Mouse (Mus musculus) embryonic facial prominence, embryonic 12.5 days (tissue): ENCODE data around the gene Msi2. TPM values are rescaled to one million over a fixed set of nuclear protein-coding genes. Genes with fewer than 3 reads are reported as not detected.

Experiments
- ATAC-seq: fragments of 200-750 bp; cut with Nextera tagmentation; 2 replicates; pipeline ENCODE4 v1.8.0; 2017; ENCODE audit not compliant: insufficient number of reproducible peaks, insufficient read depth, low FRiP score, low TSS enrichment
- H3K27ac ChIP-seq: fragments of 300-500 bp; sonication (generic); 2 replicates; pipeline ENCODE4 v1.5.1; 2016; ENCODE audit warnings: mild to moderate bottlenecking
- H3K27me3 ChIP-seq: fragments of 300-500 bp; sonication (generic); 2 replicates; pipeline ENCODE4 v1.6.1; 2016; ENCODE audit warnings: mild to moderate bottlenecking, moderate library complexity
- H3K36me3 ChIP-seq: fragments of 300-500 bp; sonication (generic); 2 replicates; pipeline ENCODE4 v1.6.1; 2016; ENCODE audit warnings: mild to moderate bottlenecking
- H3K4me1 ChIP-seq: fragments of 300-500 bp; sonication (generic); 2 replicates; pipeline ENCODE4 v1.6.1; 2016
- H3K4me2 ChIP-seq: fragments of 300-500 bp; sonication (generic); replicated peaks from 2 replicates; pipeline ENCODE4 v1.6.1; 2016; ENCODE audit warnings: mild to moderate bottlenecking, moderate library complexity
- H3K4me3 ChIP-seq: fragments of 300-500 bp; sonication (generic); 2 replicates; pipeline ENCODE4 v1.5.1; 2016; ENCODE audit warnings: mild to moderate bottlenecking
- H3K9ac ChIP-seq: fragments of 300-500 bp; sonication (generic); 2 replicates; pipeline ENCODE4 v1.6.1; 2016; ENCODE audit warnings: mild to moderate bottlenecking, moderate library complexity
- H3K9me3 ChIP-seq: fragments of 300-500 bp; sonication (generic); 2 replicates; pipeline ENCODE4 v1.6.1; 2016; ENCODE audit warnings: mild to moderate bottlenecking, moderate library complexity
- WGBS: fragments of 180-500 bp; shearing (Covaris S2); methylation state at CpG from one replicate; pipeline ENCODE4 v1.1.7; 2016; 5-methylcytosine and 5-hydroxymethylcytosine counted together
- polyA plus RNA-seq: library from polyadenylated mRNA; unstranded; fragments of >200 nt; fragmentation: Nextera tagmentation; extraction: Ambion mirVana; gene quantifications from 2 replicates; pipeline ENCODE4 v1.2.1, GENCODE M21; 2016

The Msi2 gene
- polyA plus RNA-seq, 1 experiment from 2014 or later = 22.0 TPM

- 68% methylated on average over 5 of the region's 5 CpGs for WGBS
- Histone ChIP-seq H3K9me3 (no peaks in the 10 kb centered on the region), H3K4me2 (no peak overlapping the region), H3K36me3 (no peaks in the 10 kb centered on the region), H3K27ac (no peak overlapping the region), H3K27me3 (no peaks in the 10 kb centered on the region), H3K9ac (no peak overlapping the region), H3K4me1 (peaks cover 61% of the 10 kb centered on the region), H3K4me3 (no peak overlapping the region)
- no peak for ATAC-seq
Observed at GRCm38 (mm10) chr11:88522114-88522513, 196.2 kb downstream of the Msi2 start.

GRCm38 (mm10) chr11:88520951-88521730 lies 197.2 kb downstream of the Msi2 start:
- Histone ChIP-seq H3K27ac (no peak overlapping the region; the same call in 1 of the 2 replicates), H3K4me2 (no peak overlapping the region), H3K4me3 (no peak overlapping the region), H3K4me1 (peaks cover 51% of the 10 kb centered on the region), H3K27me3 (no peaks in the 10 kb centered on the region), H3K9ac (no peak overlapping the region), H3K9me3 (no peaks in the 10 kb centered on the region), H3K36me3 (no peaks in the 10 kb centered on the region)
- no peak for ATAC-seq
- WGBS = 78% methylated on average over 19 of the region's 19 CpGs

- no peak for ATAC-seq
- 91% methylated on average over 3 of the region's 3 CpGs for WGBS
- Histone ChIP-seq H3K27ac (no peak overlapping the region), H3K4me2 (no peak overlapping the region), H3K27me3 (no peaks in the 10 kb centered on the region), H3K9me3 (no peaks in the 10 kb centered on the region), H3K9ac (no peak overlapping the region), H3K4me3 (no peak overlapping the region), H3K4me1 (peaks cover 32% of the 10 kb centered on the region), H3K36me3 (no peaks in the 10 kb centered on the region)
Observed at GRCm38 (mm10) chr11:88518361-88518760, 200.0 kb downstream of the Msi2 start.

GRCm38 (mm10) chr11:88516596-88517485 lies 201.5 kb downstream of the Msi2 start:
- H3K4me2 ChIP-seq = no peak overlapping the region
- ATAC-seq = no peak
- WGBS = 75% methylated on average over 12 of the region's 12 CpGs
- no peaks in the 10 kb centered on the region for H3K36me3 ChIP-seq
- no peaks in the 10 kb centered on the region for H3K27me3 ChIP-seq
- no peak overlapping the region for H3K27ac ChIP-seq
- H3K4me3 ChIP-seq = no peak overlapping the region
- no peak overlapping the region; the same call in 1 of the 2 replicates for H3K9ac ChIP-seq
- no peaks in the 10 kb centered on the region for H3K9me3 ChIP-seq
- H3K4me1 ChIP-seq = peaks cover 33% of the 10 kb centered on the region

GRCm38 (mm10) chr11:88515736-88516583 lies 202.4 kb downstream of the Msi2 start:
- no peak for ATAC-seq
- Histone ChIP-seq H3K4me1 (peaks cover 25% of the 10 kb centered on the region), H3K27me3 (no peaks in the 10 kb centered on the region), H3K27ac (no peak overlapping the region; the same call in 1 of the 2 replicates), H3K36me3 (no peaks in the 10 kb centered on the region), H3K4me2 (no peak overlapping the region), H3K4me3 (no peak overlapping the region), H3K9me3 (no peaks in the 10 kb centered on the region), H3K9ac (no peak overlapping the region)
- 67% methylated on average over 6 of the region's 6 CpGs for WGBS

- Histone ChIP-seq H3K4me2 (no peak overlapping the region), H3K9me3 (no peaks in the 10 kb centered on the region), H3K27ac (no peak overlapping the region; the same call in 1 of the 2 replicates), H3K4me3 (no peak overlapping the region), H3K4me1 (peaks cover 23% of the 10 kb centered on the region), H3K36me3 (no peaks in the 10 kb centered on the region), H3K9ac (no peak overlapping the region), H3K27me3 (no peaks in the 10 kb centered on the region)
- no peak for ATAC-seq
- 92% methylated on average over 2 of the region's 2 CpGs for WGBS
Observed at GRCm38 (mm10) chr11:88515267-88515666, 203.0 kb downstream of the Msi2 start.

- H3K4me1 ChIP-seq = peaks cover 23% of the 10 kb centered on the region
- no peaks in the 10 kb centered on the region for H3K27me3 ChIP-seq
- H3K9me3 ChIP-seq = no peaks in the 10 kb centered on the region
- H3K27ac ChIP-seq = no peak overlapping the region
- 90% methylated on average over 12 of the region's 12 CpGs for WGBS
- no peak overlapping the region for H3K4me3 ChIP-seq
- H3K36me3 ChIP-seq = no peaks in the 10 kb centered on the region
- H3K4me2 ChIP-seq = no peak overlapping the region
- ATAC-seq = no peak
- no peak overlapping the region for H3K9ac ChIP-seq
Observed at GRCm38 (mm10) chr11:88514151-88514926, 204.0 kb downstream of the Msi2 start.

GRCm38 (mm10) chr11:88512580-88512979 lies 205.7 kb downstream of the Msi2 start:
- peak; percentile 47; the same call in 1 of the 2 replicates for ATAC-seq
- 0 out of 2 replicates have a peak overlapping the region, but pooled peaks have one; percentile 5 for H3K27ac ChIP-seq
- WGBS = 27% methylated on average over 4 of the region's 4 CpGs
- H3K4me2 ChIP-seq = no peak overlapping the region
- no peaks in the 10 kb centered on the region for H3K27me3 ChIP-seq
- no peaks in the 10 kb centered on the region for H3K9me3 ChIP-seq
- H3K9ac ChIP-seq = no peak overlapping the region
- no peak overlapping the region for H3K4me3 ChIP-seq
- H3K36me3 ChIP-seq = no peaks in the 10 kb centered on the region
- H3K4me1 ChIP-seq = peaks cover 31% of the 10 kb centered on the region

GRCm38 (mm10) chr11:88510282-88510850 lies 207.9 kb downstream of the Msi2 start:
- H3K4me1 ChIP-seq = peaks cover 45% of the 10 kb centered on the region
- WGBS = 85% methylated on average over 8 of the region's 8 CpGs
- no peak overlapping the region for H3K4me2 ChIP-seq
- no peaks in the 10 kb centered on the region for H3K27me3 ChIP-seq
- no peak for ATAC-seq
- H3K36me3 ChIP-seq = no peaks in the 10 kb centered on the region
- no peaks in the 10 kb centered on the region for H3K9me3 ChIP-seq
- no peak overlapping the region for H3K27ac ChIP-seq
- H3K9ac ChIP-seq = no peak overlapping the region
- no peak overlapping the region for H3K4me3 ChIP-seq

- no peaks in the 10 kb centered on the region for H3K9me3 ChIP-seq
- H3K4me3 ChIP-seq = no peak overlapping the region
- no peak overlapping the region for H3K4me2 ChIP-seq
- H3K36me3 ChIP-seq = no peaks in the 10 kb centered on the region
- 91% methylated on average over 4 of the region's 4 CpGs for WGBS
- peaks cover 42% of the 10 kb centered on the region for H3K4me1 ChIP-seq
- no peaks in the 10 kb centered on the region for H3K27me3 ChIP-seq
- no peak overlapping the region for H3K27ac ChIP-seq
- no peak for ATAC-seq
- H3K9ac ChIP-seq = no peak overlapping the region
Observed at GRCm38 (mm10) chr11:88509464-88509863, 208.8 kb downstream of the Msi2 start.
